Mouse (Mus musculus) heart, postnatal 0 days (tissue): Measurements from ENCODE around the gene Ano6.

ENCODE experiments used
- CTCF ChIP-seq: IDR thresholded peaks from 2 replicates; pipeline ENCODE4 v1.5.1; 2016; ENCODE audit warnings: antibody characterized with exemption, control low read depth, low read depth
- EP300 ChIP-seq: IDR thresholded peaks from 2 replicates; pipeline ENCODE4 v1.6.1; 2016; ENCODE audit warnings: antibody characterized with exemption, low read depth

DNA sequence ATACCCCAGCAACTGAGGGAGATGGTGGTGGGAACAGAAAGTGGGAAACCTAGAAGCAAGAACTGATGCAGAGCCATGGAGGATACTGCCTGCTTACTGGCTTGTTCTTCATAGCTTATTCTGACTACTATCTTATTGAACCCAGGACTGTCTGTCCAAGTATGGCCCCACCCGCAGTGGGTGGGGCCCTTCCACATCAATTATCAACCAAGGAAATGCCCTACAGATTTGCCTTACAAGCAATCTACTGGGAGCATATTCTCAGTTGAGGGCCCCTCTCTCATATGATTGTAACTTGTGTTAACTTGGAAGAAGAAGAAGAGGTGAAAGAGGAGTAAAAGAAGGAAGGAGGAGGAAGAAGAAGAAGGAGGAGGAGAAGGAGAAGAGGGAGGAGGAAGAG is 117.3 kb downstream of the Ano6 start:
- TF ChIP-seq CTCF (no peak), EP300 (no peak)
